In genomic region chr19:12595530-12596289, GRCm38 (mm10) we compare ENCODE assay signal across 8 mouse cellular contexts. TPM values are rescaled to one million over a fixed set of nuclear protein-coding genes. Genes with fewer than 3 reads are reported as not detected.
DNase-seq lines count a peak whose midpoint lies in the region; ATAC-seq and TF ChIP-seq lines count a peak whose summit lies in the region.

No protein-coding gene starts in this region.

- peaks cover 10% of the 10 kb centered on the region for H3K27me3 ChIP-seq in heart, embryonic 10.5 days (ENCODE audit: insufficient read depth, poor library complexity, severe bottlenecking)
- no peaks in the 10 kb centered on the region for H3K27me3 ChIP-seq in limb, embryonic 15.5 days
- H3K27me3 ChIP-seq in midbrain, embryonic 16.5 days (ENCODE audit: control insufficient read depth, insufficient read depth, low read depth, low read length): no peaks in the 10 kb centered on the region
- H3K27me3 ChIP-seq in stomach, embryonic 14.5 days (ENCODE audit: control insufficient read depth, insufficient read depth, low read length): no peaks in the 10 kb centered on the region

- peak; percentile 72 for DNase-seq in CD4-positive helper T cell, adult 2 months (ENCODE audit: low read depth, low spot score)
- DNase-seq in brain, adult 2 months (ENCODE audit: low read depth, low spot score): peak; percentile 95
- DNase-seq in heart, embryonic 10.5 days (ENCODE audit: low spot score): peak; percentile 80
- peak; percentile 91 for DNase-seq in kidney, adult 9 months

- H3K9ac ChIP-seq in limb, embryonic 15.5 days: peak overlapping the region; percentile 58
- H3K9ac ChIP-seq in midbrain, embryonic 16.5 days (ENCODE audit: low read depth, low read length): peak overlapping the region; percentile 80
- H3K9ac ChIP-seq in stomach, embryonic 14.5 days (replicated peaks; ENCODE audit: low read depth, low read length): peak overlapping the region; percentile 61

- H3K9me3 ChIP-seq in heart, embryonic 10.5 days: no peaks in the 10 kb centered on the region
- no peaks in the 10 kb centered on the region for H3K9me3 ChIP-seq in limb, embryonic 15.5 days
- no peaks in the 10 kb centered on the region for H3K9me3 ChIP-seq in midbrain, embryonic 16.5 days (replicated peaks; ENCODE audit: control insufficient read depth, low read length, poor library complexity, severe bottlenecking)
- no peaks in the 10 kb centered on the region for H3K9me3 ChIP-seq in stomach, embryonic 14.5 days (ENCODE audit: control insufficient read depth, low read depth, low read length)

- ATAC-seq in limb, embryonic 15.5 days (ENCODE audit: insufficient number of reproducible peaks, low FRiP score, low TSS enrichment, low read depth): peak; percentile 64
- ATAC-seq in midbrain, embryonic 16.5 days: peak; percentile 97
- ATAC-seq in stomach, embryonic 14.5 days (ENCODE audit: insufficient number of reproducible peaks, insufficient read depth, low FRiP score, low read depth): peak; percentile 91

- TF ChIP-seq CTCF in embryonic fibroblast, embryonic 13.5 days (IDR thresholded peaks at IDR 0.05; ENCODE audit: borderline replicate concordance, insufficient read depth, low read length): peak; percentile 34; the same call in 1 of the 2 replicates

- H3K4me2 ChIP-seq in limb, embryonic 15.5 days: peak overlapping the region; percentile 99
- peak overlapping the region; percentile 72 for H3K4me2 ChIP-seq in midbrain, embryonic 16.5 days (ENCODE audit: low read length)
- H3K4me2 ChIP-seq in stomach, embryonic 14.5 days (replicated peaks; ENCODE audit: low read depth, low read length): peak overlapping the region; percentile 83

- WGBS in heart, embryonic 10.5 days: under 1% methylated on average over 49 of the region's 49 CpGs
- WGBS in limb, embryonic 15.5 days: 0% methylated on average over 49 of the region's 49 CpGs
- WGBS in midbrain, embryonic 16.5 days: under 1% methylated on average over 40 of the region's 49 CpGs
- WGBS in stomach, embryonic 14.5 days: 1% methylated on average over 48 of the region's 49 CpGs

- TF ChIP-seq POLR2A in embryonic fibroblast, embryonic 13.5 days (IDR thresholded peaks at IDR 0.05; ENCODE audit: low read depth, low read length): peak; percentile 79

- H3K27ac ChIP-seq in embryonic fibroblast, embryonic 13.5 days (ENCODE audit: insufficient read depth, low read length): no peak overlapping the region
- H3K27ac ChIP-seq in heart, embryonic 10.5 days: peak overlapping the region; percentile 77
- H3K27ac ChIP-seq in limb, embryonic 15.5 days: peak overlapping the region; percentile 61
- peak overlapping the region; percentile 92 for H3K27ac ChIP-seq in midbrain, embryonic 16.5 days (ENCODE audit: low read length)
- peak overlapping the region; percentile 58 for H3K27ac ChIP-seq in stomach, embryonic 14.5 days (ENCODE audit: low read length)

- no peaks in the 10 kb centered on the region for H3K36me3 ChIP-seq in heart, embryonic 10.5 days
- H3K36me3 ChIP-seq in limb, embryonic 15.5 days: no peaks in the 10 kb centered on the region
- no peaks in the 10 kb centered on the region for H3K36me3 ChIP-seq in midbrain, embryonic 16.5 days (ENCODE audit: control insufficient read depth, insufficient read depth, low read length)
- no peaks in the 10 kb centered on the region for H3K36me3 ChIP-seq in stomach, embryonic 14.5 days (ENCODE audit: control insufficient read depth, insufficient read depth, low read length)

- H3K4me1 ChIP-seq in embryonic fibroblast, embryonic 13.5 days (ENCODE audit: control insufficient read depth, insufficient read depth, low read length): no peaks in the 10 kb centered on the region
- peaks cover 9% of the 10 kb centered on the region for H3K4me1 ChIP-seq in heart, embryonic 10.5 days
- peaks cover 8% of the 10 kb centered on the region for H3K4me1 ChIP-seq in limb, embryonic 15.5 days
- H3K4me1 ChIP-seq in midbrain, embryonic 16.5 days (ENCODE audit: control insufficient read depth, insufficient read depth, low read length): peaks cover 13% of the 10 kb centered on the region
- peaks cover 6% of the 10 kb centered on the region; the same call in 1 of the 2 replicates for H3K4me1 ChIP-seq in stomach, embryonic 14.5 days (ENCODE audit: control insufficient read depth, insufficient read depth, low read length)

- H3K4me3 ChIP-seq in embryonic fibroblast, embryonic 13.5 days (ENCODE audit: insufficient read depth, low read length): peak overlapping the region; percentile 51
- H3K4me3 ChIP-seq in heart, embryonic 10.5 days: peak overlapping the region; percentile 66
- H3K4me3 ChIP-seq in limb, embryonic 15.5 days: peak overlapping the region; percentile 66
- peak overlapping the region; percentile 64 for H3K4me3 ChIP-seq in midbrain, embryonic 16.5 days (ENCODE audit: low read depth, low read length)
- peak overlapping the region; percentile 51 for H3K4me3 ChIP-seq in stomach, embryonic 14.5 days (ENCODE audit: low read depth, low read length)

RNA-seq across cellular contexts. Expression of gene Gm4952, which starts 4.1 kb away (rescaled TPM):
- polyA plus RNA-seq in embryonic fibroblast, embryonic 13.5 days (2011; ENCODE audit: insufficient read length, low read depth, missing spikeins): 0.23 TPM in 1 of 2 replicates, not detected in the other
- 0.10 and 0.17 TPM in 2 replicates for polyA plus RNA-seq in heart, embryonic 10.5 days (2016; fragmentation: Nextera tagmentation; extraction: Ambion mirVana)
- polyA plus RNA-seq in limb, embryonic 15.5 days (2015; fragmentation: Nextera tagmentation; extraction: Ambion mirVana): 0.10 TPM in 1 of 2 replicates, not detected in the other
- polyA plus RNA-seq in midbrain, embryonic 16.5 days (2015; fragmentation: Nextera tagmentation; extraction: Ambion mirVana): 0.09 TPM in 1 of 2 replicates, not detected in the other
- polyA plus RNA-seq in stomach, embryonic 14.5 days (2014; fragmentation: Nextera tagmentation; extraction: Ambion mirVana): 0.22 TPM in 1 of 2 replicates, not detected in the other

RNA-seq across cellular contexts. Expression of gene Glyat, which starts 37.4 kb away (rescaled TPM):
- 0.23 TPM in 1 of 2 replicates, not detected in the other for polyA plus RNA-seq in embryonic fibroblast, embryonic 13.5 days (2011; ENCODE audit: insufficient read length, low read depth, missing spikeins)
- polyA plus RNA-seq in heart, embryonic 10.5 days (2016; fragmentation: Nextera tagmentation; extraction: Ambion mirVana): not detected in 2 replicates
- polyA plus RNA-seq in limb, embryonic 15.5 days (2015; fragmentation: Nextera tagmentation; extraction: Ambion mirVana): not detected in 2 replicates
- not detected in 2 replicates for polyA plus RNA-seq in midbrain, embryonic 16.5 days (2015; fragmentation: Nextera tagmentation; extraction: Ambion mirVana)
- polyA plus RNA-seq in stomach, embryonic 14.5 days (2014; fragmentation: Nextera tagmentation; extraction: Ambion mirVana): not detected in 2 replicates

RNA-seq across cellular contexts. Expression of gene Fam111a, which starts 50.2 kb away (rescaled TPM):
- 50.9 and 56.0 TPM in 2 replicates for polyA plus RNA-seq in embryonic fibroblast, embryonic 13.5 days (2011; ENCODE audit: insufficient read length, low read depth, missing spikeins)
- 20.4 and 21.3 TPM in 2 replicates for polyA plus RNA-seq in heart, embryonic 10.5 days (2016; fragmentation: Nextera tagmentation; extraction: Ambion mirVana)
- polyA plus RNA-seq in limb, embryonic 15.5 days (2015; fragmentation: Nextera tagmentation; extraction: Ambion mirVana): 24.0 and 25.5 TPM in 2 replicates
- polyA plus RNA-seq in midbrain, embryonic 16.5 days (2015; fragmentation: Nextera tagmentation; extraction: Ambion mirVana): 5.3 and 6.5 TPM in 2 replicates
- 22.7 and 23.5 TPM in 2 replicates for polyA plus RNA-seq in stomach, embryonic 14.5 days (2014; fragmentation: Nextera tagmentation; extraction: Ambion mirVana)
